Mouse (Mus musculus) Patski (cell line): Measurements from ENCODE around the gene Cfap100. TPM values are rescaled to one million over a fixed set of nuclear protein-coding genes. Genes with fewer than 3 reads are reported as not detected.

Experiments used
- ATAC-seq: fragments of 100-300 bp; one replicate; pipeline ENCODE4 v1.8.0; 2021
- CTCF ChIA-PET: fragments of 350-600 bp; sonication (Branson Sonifier 250); formaldehyde crosslinking; loops from one replicate; lab custom pipeline; 2022; ENCODE audit warnings: inconsistent platforms; lab: Charles Lee
- POLR2A ChIA-PET: fragments of 350-600 bp; sonication (Branson Sonifier 250); formaldehyde crosslinking; loops from one replicate; lab custom pipeline; 2022; ENCODE audit warnings: antibody characterized with exemption, inconsistent platforms; lab: Charles Lee
- DNase-seq: peaks from one replicate; pipeline ENCODE4 v3.0.0-alpha.2; 2011; ENCODE audit warnings: low read depth, low spot score
- H3K27me3 ChIP-seq: fragments of 371-371 bp; one replicate; pipeline ENCODE4 v1.5.1; 2021
- CTCF ChIP-seq: fragments of 100-300 bp; IDR thresholded peaks from one replicate; pipeline ENCODE4 v1.5.1; 2021
- in situ Hi-C: fragments of 300-500 bp; cut with MboI; formaldehyde crosslinking; loops from 3 replicates; pipeline ENCODE4 v1.11.1; 2018; ENCODE audit warnings: low pct_unique_long_range_greater_than_20kb, mixed read lengths
- polyA plus RNA-seq: library from polyadenylated mRNA; unstranded; gene quantifications from one replicate; pipeline ENCODE4 v1.2.3, GENCODE M21; 2021

The Cfap100 gene
- polyA plus RNA-seq, 1 experiment from 2014 or later: 6.1 TPM

DNA sequence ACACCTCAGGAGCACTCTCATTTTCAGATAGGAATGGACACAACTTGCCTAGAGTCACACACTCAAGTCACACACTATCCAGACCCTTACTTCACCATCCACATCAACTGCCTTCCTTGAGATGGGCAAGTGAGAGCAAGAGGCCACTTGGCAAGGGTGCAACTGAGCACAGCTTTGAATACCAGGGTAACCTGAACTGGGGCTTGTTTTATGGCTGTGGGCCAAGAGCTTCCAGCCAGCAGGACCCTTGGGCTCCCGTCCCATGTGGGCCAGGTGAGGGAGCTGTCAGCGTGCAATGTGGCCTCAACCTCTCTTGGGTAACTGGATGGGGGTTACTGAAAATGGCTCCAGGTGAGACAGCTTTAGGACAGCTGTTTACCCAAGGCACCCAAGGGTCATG is 28.8 kb upstream of the Cfap100 start:
- ATAC-seq (no peak), DNase-seq (no peak)
- CTCF ChIA-PET: interaction anchor here (0.7 to 2.9 kb wide), 2 partner anchors 15 to 22 kb away, joined by 3 to 14 read pairs; no protein-coding TSS in a partner anchor
- POLR2A ChIA-PET: interaction anchor here (0.6 to 0.7 kb wide), 2 partner anchors 21 to 72 kb away, joined by 3 read pairs; no protein-coding TSS in a partner anchor
- no peaks in the 10 kb centered on the region for H3K27me3 ChIP-seq
- in situ Hi-C loops: loop anchor here (10.0 kb wide), 1 partner anchor 47 kb away; no protein-coding TSS in a partner anchor
- TF ChIP-seq CTCF: no peak

DNA sequence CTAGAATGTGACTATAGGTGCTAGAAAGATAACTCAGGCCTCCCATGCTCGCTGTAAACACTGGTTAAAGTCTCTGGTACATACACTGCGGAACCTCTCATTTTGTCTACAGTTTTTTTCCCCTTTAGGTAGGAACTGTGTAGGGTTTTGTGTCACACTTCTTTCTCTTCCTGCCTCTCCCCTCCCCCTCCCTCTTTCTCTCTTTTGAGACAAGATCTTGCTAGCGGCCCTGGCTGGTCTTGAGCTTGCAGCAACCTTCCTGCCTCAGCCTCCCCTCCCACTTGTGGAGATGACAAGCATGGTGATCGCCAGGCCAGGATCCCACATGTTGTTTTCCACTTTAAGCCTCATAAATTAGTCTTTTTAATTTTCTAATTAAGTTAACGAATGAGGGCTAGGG is 25.2 kb upstream of the Cfap100 start:
- in situ Hi-C loops: loop anchor here (10.0 kb wide), 1 partner anchor 51 kb away; no protein-coding TSS in a partner anchor
- TF ChIP-seq CTCF: no peak
- POLR2A ChIA-PET: no interaction called here
- DNase-seq: no peak
- ATAC-seq: no peak
- no peaks in the 10 kb centered on the region for H3K27me3 ChIP-seq
- CTCF ChIA-PET: no interaction called here

DNA sequence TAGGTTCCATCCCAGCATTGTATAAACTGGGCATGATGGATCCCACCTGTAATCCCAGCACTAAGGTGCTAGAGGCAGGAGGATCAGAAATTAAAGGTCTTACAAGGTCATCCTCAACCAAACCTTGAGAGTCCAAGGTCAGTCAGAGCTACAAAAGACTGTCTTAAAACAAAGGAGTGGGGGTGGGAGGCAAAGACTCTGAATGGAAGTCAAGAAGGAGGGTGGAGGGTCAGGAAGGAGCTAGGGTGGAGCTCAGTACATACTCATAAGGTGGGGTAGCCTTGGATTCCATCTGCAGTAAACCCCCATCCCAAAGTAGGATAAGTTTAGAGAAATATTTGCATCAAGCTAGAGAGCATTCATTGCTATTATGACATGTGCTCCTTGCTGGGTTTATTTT is 24.0 kb upstream of the Cfap100 start:
- in situ Hi-C loops: loop anchor here (10.0 kb wide), 1 partner anchor 52 kb away; no protein-coding TSS in a partner anchor

DNA sequence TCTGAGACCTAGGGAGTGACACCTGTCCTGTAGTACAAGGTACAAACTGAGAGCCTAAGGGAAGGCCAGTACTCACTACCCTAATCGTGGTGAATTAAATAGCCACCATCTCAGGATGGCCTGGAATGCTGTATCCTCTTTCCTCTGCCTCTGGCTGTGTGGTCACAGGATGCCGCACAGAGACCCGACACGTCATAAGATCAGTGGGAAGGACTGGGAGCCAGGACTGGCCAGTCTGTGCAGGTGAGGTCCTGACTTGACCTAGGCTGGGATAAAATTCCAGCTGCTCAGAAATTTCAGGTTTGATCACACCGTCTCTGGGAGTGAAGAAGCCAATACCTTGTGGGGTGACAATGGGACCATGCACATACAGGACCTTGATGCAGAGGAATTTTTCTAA is 22.9 kb upstream of the Cfap100 start:
- ATAC-seq: no peak
- POLR2A ChIA-PET: no interaction called here
- no peak for TF ChIP-seq CTCF

More for the DNA sequence above, 24.0 kb upstream of the Cfap100 start:
- no peaks in the 10 kb centered on the region for H3K27me3 ChIP-seq
- no peak for TF ChIP-seq CTCF
- ChIA-PET POLR2A (no interaction called here), CTCF (interaction anchor here (1.4 kb wide), 1 partner anchor 17 kb away, joined by 3 read pairs; no protein-coding TSS in a partner anchor)
- ATAC-seq (no peak), DNase-seq (no peak)

DNA sequence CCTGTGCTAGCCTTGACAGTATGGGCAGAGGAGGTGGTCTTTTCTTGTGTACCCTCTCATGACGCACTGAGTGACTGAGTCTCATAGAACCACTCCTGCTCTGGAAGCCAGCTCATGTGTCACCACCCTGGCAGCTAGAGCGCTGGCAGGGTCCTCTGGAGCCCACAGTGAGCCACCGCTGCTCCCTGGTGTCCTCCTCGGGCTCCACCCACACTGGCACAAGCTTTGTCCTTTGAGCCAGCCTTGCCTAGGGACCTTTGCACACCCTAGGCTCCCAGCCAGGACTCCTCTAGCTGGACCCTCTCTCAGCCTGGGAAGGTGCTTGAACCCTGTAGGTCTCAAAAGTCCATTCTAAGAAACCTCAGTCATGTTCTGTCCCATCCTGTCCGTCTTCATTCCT is 22.1 kb upstream of the Cfap100 start:
- no peak for TF ChIP-seq CTCF
- ChIA-PET POLR2A (no interaction called here), CTCF (interaction anchor here (0.9 to 1.2 kb wide), 3 partner anchors 10 to 57 kb away, joined by 3 read pairs; partner anchors contain the start of gene Cfap100)
- no peaks in the 10 kb centered on the region for H3K27me3 ChIP-seq
- ATAC-seq (no peak), DNase-seq (no peak)
- in situ Hi-C loops: loop anchor here (10.0 kb wide), 1 partner anchor 54 kb away; no protein-coding TSS in a partner anchor

More for the DNA sequence above, 22.9 kb upstream of the Cfap100 start:
- CTCF ChIA-PET: interaction anchor here (0.9 to 1.0 kb wide), 2 partner anchors 9 to 56 kb away, joined by 3 read pairs; no protein-coding TSS in a partner anchor
- in situ Hi-C loops: loop anchor here (10.0 kb wide), 1 partner anchor 53 kb away; no protein-coding TSS in a partner anchor
- no peaks in the 10 kb centered on the region for H3K27me3 ChIP-seq
- DNase-seq: no peak

DNA sequence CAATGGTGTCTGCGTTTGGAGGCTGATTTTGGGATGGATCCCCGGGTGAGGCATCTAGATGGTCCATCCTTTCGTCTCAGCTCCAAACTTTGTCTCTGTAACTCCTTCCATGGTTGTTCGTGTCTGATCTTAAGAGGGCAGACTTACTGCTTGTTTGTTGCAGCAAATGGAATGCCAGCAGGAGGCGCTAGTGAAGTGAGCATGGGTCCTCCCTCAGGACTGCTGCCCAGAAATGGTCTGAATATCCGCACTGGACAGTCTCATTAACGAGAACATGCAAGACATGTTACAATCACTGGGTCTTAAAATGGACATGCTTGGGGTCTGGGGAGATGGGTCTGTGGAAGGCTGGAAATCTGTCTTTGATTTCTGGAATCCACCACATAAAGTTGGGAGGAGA is 21.6 kb upstream of the Cfap100 start:
- ATAC-seq: no peak
- CTCF ChIA-PET: interaction anchor here (1.2 kb wide), 1 partner anchor 22 kb away, joined by 3 read pairs; the partner anchor contains the start of gene Cfap100
- POLR2A ChIA-PET: interaction anchor here (0.6 kb wide), 2 partner anchors 15 to 927 kb away, joined by 3 to 6 read pairs; no protein-coding TSS in a partner anchor

DNA sequence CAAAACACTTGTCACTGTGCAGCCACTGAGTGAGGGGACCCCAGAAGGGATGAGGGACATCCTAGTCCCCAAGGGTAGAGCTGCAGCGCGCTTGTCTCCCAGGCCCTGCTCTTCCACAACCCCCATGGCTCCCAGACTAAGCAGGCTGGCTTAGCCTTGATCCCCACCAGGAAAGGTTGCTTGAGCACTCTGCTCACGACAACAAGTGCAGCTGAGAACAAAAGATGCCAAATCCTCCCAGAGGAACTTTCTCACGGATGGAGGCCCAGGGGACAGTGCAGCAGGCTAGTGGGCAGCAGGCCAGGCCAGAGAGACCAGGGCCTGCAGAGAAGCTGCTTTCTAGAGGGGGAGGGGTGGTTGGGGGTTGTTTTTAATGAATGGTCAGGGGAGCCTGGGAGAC is 18.3 kb upstream of the Cfap100 start:
- in situ Hi-C loops: no loop called here
- DNase-seq (no peak), ATAC-seq (no peak)
- ChIA-PET POLR2A (interaction anchor here (0.7 to 1.3 kb wide), 3 partner anchors 10 to 75 kb away, joined by 3 to 5 read pairs (median 3); no protein-coding TSS in a partner anchor), CTCF (interaction anchor here (1.4 to 2.6 kb wide), 5 partner anchors 11 to 69 kb away, joined by 4 to 17 read pairs (median 4); partner anchors contain the start of gene Cfap100)
- H3K27me3 ChIP-seq: no peaks in the 10 kb centered on the region
- TF ChIP-seq CTCF: no peak

More for the DNA sequence above, 21.6 kb upstream of the Cfap100 start:
- H3K27me3 ChIP-seq: no peaks in the 10 kb centered on the region
- in situ Hi-C loops: loop anchor here (10.0 kb wide), 1 partner anchor 55 kb away; no protein-coding TSS in a partner anchor
- no peak for TF ChIP-seq CTCF
- no peak for DNase-seq

DNA sequence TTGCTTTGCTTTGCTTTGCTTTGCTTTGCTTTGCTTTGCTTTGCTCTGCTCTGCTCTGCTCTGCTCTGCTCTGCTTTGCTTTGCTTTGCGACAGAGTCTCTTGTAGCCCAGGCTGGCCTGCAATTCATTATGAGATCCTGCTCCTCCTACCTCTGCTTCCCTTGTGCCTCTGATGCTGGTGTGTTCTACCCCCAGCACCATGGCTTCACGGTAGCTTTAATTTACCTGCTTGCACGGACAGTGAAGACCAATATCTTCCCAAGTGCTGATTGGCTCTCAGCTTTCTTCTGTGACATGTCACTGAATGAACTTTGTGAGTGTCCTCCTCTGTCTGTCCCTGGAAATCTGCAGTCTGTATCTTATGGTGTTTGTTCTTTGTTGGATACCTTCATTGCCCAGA is 8.4 kb upstream of the Cfap100 start:
- ChIA-PET CTCF (interaction anchor here (0.7 to 3.4 kb wide), 4 partner anchors 8 to 76 kb away, joined by 3 to 17 read pairs (median 10); no protein-coding TSS in a partner anchor), POLR2A (interaction anchor here (0.8 kb wide), 1 partner anchor 9 kb away, joined by 5 read pairs; no protein-coding TSS in a partner anchor)
- in situ Hi-C loops: loop anchor here (10.0 kb wide), 2 partner anchors 78 to 752 kb away; no protein-coding TSS in a partner anchor

DNA sequence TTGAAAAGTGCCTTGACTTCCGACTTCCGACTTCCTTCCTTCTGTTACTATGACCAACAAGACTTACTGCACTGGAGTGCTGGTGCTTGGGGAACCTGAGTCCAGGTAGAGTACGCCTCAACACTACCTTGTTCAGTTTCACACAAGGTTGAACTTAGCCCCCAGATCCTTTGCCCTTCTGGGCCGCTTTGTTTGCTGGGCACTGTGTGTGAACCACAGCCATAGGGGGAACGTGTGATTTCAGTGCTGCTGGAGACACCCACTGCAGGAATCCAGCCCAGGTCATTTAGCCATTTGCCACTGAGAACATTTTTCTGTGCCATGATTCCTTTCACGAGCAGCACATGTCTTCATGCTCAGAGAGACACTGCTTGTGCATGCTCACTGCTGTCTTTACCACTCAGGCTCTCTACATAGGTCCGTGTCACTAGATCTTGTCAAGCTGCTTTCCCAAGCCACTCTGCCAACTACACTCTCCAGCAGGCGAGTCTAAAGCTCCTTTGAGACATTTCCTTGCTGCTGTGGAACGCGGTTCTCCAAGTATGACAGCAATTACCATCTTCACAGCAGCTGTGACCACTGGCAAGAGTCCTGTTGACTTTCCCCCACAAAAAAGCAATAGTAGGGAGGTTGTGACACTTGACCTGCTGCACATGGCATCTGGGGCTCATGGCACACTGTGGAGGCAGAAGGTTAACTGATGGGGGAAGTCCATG is 7.8 kb upstream of the Cfap100 start:
- in situ Hi-C loops: loop anchor here (10.0 kb wide), 2 partner anchors 78 to 752 kb away; no protein-coding TSS in a partner anchor
- POLR2A ChIA-PET: interaction anchor here (0.8 kb wide), 1 partner anchor 10 kb away, joined by 5 read pairs; no protein-coding TSS in a partner anchor
- CTCF ChIA-PET: interaction anchor here (0.7 to 3.4 kb wide), 8 partner anchors 9 to 101 kb away, joined by 3 to 17 read pairs (median 11); no protein-coding TSS in a partner anchor
- ATAC-seq: no peak
- TF ChIP-seq CTCF: no peak
- no peaks in the 10 kb centered on the region for H3K27me3 ChIP-seq
- DNase-seq: no peak

More for the DNA sequence above, 8.4 kb upstream of the Cfap100 start:
- no peak for TF ChIP-seq CTCF
- DNase-seq: no peak
- ATAC-seq: no peak
- no peaks in the 10 kb centered on the region for H3K27me3 ChIP-seq

DNA sequence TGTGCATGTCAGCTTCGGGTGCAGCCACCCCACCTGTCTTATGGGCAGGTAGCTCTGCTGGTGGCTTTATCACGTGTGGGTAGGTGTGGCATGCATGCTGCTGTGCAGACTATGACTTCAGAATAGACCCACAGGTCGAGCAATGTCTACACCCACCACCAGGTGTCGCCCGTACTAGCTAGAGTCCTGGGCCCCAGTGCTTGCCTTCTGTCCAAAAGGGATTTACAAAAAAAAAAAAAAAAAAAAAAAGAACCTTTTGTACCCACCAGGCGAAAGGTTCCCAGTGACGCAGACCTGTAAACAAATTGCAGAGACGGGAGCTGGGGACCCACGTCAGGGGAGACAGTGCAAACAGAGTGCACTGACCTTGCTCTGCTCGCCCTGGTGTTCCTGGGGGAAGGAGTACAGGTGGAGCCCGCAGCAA is 6.6 kb upstream of the Cfap100 start:
- ATAC-seq (peak; percentile 71), DNase-seq (no peak)
- H3K27me3 ChIP-seq: no peaks in the 10 kb centered on the region
- peak; percentile 88 for TF ChIP-seq CTCF
- ChIA-PET POLR2A (interaction anchor here (0.6 to 1.4 kb wide), 5 partner anchors 13 to 77 kb away, joined by 3 to 12 read pairs (median 5); no protein-coding TSS in a partner anchor), CTCF (interaction anchor here (0.6 to 3.4 kb wide), 24 partner anchors 8 to 169 kb away, joined by 3 to 17 read pairs (median 4); partner anchors contain the start of gene Slc41a3)
- in situ Hi-C loops: loop anchor here (10.0 kb wide), 2 partner anchors 80 to 750 kb away; no protein-coding TSS in a partner anchor
